In genomic region chr7:139762522-139762921, GRCm38 (mm10) we compare ENCODE assay signal across 27 mouse cellular contexts.
DNase-seq lines count a peak whose midpoint lies in the region; ATAC-seq and TF ChIP-seq lines count a peak whose summit lies in the region.
"Had no signal": no experiment of that assay in that cellular context is flagged by ENCODE, and none has a peak within 500 bp of the region (broad histone marks: within the 10 kb centered on the region; RNA-seq: fewer than 3 reads in every experiment).

No protein-coding gene starts in this region.

- peaks cover 20% of the 10 kb centered on the region for H3K4me1 ChIP-seq in heart, embryonic 12.5 days (replicated peaks)
- peaks cover 15 to 19% of the 10 kb centered on the region in 2 experiments for H3K4me1 ChIP-seq in heart, embryonic 14.5 days (ENCODE audit: control insufficient read depth in 2 of 2, insufficient read depth in 2 of 2, low read length in 2 of 2)
- peaks cover 8% of the 10 kb centered on the region; the same call in 1 of the 2 replicates for H3K4me1 ChIP-seq in heart, postnatal 0 days (ENCODE audit: control insufficient read depth, insufficient read depth)
- H3K4me1 ChIP-seq: embryonic facial prominence, embryonic 10.5 days; embryonic facial prominence, embryonic 13.5 days; forebrain, embryonic 12.5 days; hindbrain, embryonic 10.5 days; intestine, embryonic 15.5 days had no signal

- peak overlapping the region; percentile 55 for H3K27ac ChIP-seq in heart, embryonic 12.5 days (ENCODE audit: poor library complexity, severe bottlenecking)
- H3K27ac ChIP-seq in heart, embryonic 14.5 days (replicated peaks in 1 of 2; ENCODE audit: control insufficient read depth in 1 of 2, insufficient read depth in 1 of 2, low read depth in 2 of 2, low read length in 2 of 2), result peak overlapping the region; percentile 9 to 72
- peak overlapping the region; percentile 30; the same call in 1 of the 2 replicates for H3K27ac ChIP-seq in heart, postnatal 0 days (ENCODE audit: low read depth)
- H3K27ac ChIP-seq: embryonic facial prominence, embryonic 10.5 days; embryonic facial prominence, embryonic 13.5 days; forebrain, embryonic 12.5 days; forebrain, embryonic 15.5 days; hindbrain, embryonic 10.5 days; hindbrain, embryonic 13.5 days; intestine, embryonic 15.5 days had no signal

- H3K4me3 ChIP-seq in heart, embryonic 12.5 days, result no peak overlapping the region
- no peak overlapping the region for H3K4me3 ChIP-seq in heart, embryonic 14.5 days (ENCODE audit: control insufficient read depth in 1 of 2, insufficient read depth in 1 of 2, low read depth in 1 of 2, low read length in 2 of 2)
- no peak overlapping the region for H3K4me3 ChIP-seq in heart, postnatal 0 days (ENCODE audit: low read depth, low read length)
- H3K4me3 ChIP-seq: embryonic facial prominence, embryonic 10.5 days; embryonic facial prominence, embryonic 13.5 days; erythroblast, embryonic 14.5 days; forebrain, embryonic 12.5 days; forebrain, embryonic 15.5 days; hindbrain, embryonic 10.5 days; hindbrain, embryonic 13.5 days; intestine, embryonic 15.5 days had no signal

- H3K36me3 ChIP-seq in heart, embryonic 12.5 days, result no peaks in the 10 kb centered on the region
- no peaks in the 10 kb centered on the region for H3K36me3 ChIP-seq in heart, embryonic 14.5 days (ENCODE audit: control insufficient read depth, insufficient read depth, low read length)
- no peaks in the 10 kb centered on the region for H3K36me3 ChIP-seq in heart, postnatal 0 days (replicated peaks; ENCODE audit: control insufficient read depth, insufficient read depth, low read length)
- H3K36me3 ChIP-seq: embryonic facial prominence, embryonic 10.5 days; embryonic facial prominence, embryonic 13.5 days; forebrain, embryonic 12.5 days; forebrain, embryonic 15.5 days; hindbrain, embryonic 10.5 days; hindbrain, embryonic 13.5 days; intestine, embryonic 15.5 days had no signal

- no peak overlapping the region for H3K9ac ChIP-seq in heart, embryonic 12.5 days
- no peak overlapping the region for H3K9ac ChIP-seq in heart, embryonic 14.5 days (ENCODE audit: low read length)
- H3K9ac ChIP-seq in heart, postnatal 0 days (replicated peaks; ENCODE audit: low read depth, low read length), result no peak overlapping the region
- H3K9ac ChIP-seq: embryonic facial prominence, embryonic 13.5 days; forebrain, embryonic 12.5 days; forebrain, embryonic 15.5 days; hindbrain, embryonic 13.5 days; intestine, embryonic 15.5 days had no signal

- TF ChIP-seq CTCF in heart, postnatal 0 days (IDR thresholded peaks at IDR 0.05; ENCODE audit: low read depth), result no peak

- 0 out of 2 replicates have a peak overlapping the region, but pooled peaks have one; percentile 4 for H3K4me2 ChIP-seq in heart, embryonic 12.5 days
- 0 out of 2 replicates have a peak overlapping the region, but pooled peaks have one; percentile 11 for H3K4me2 ChIP-seq in heart, embryonic 14.5 days (ENCODE audit: low read length)
- no peak overlapping the region for H3K4me2 ChIP-seq in heart, postnatal 0 days (ENCODE audit: low read depth, low read length)
- H3K4me2 ChIP-seq: embryonic facial prominence, embryonic 13.5 days; forebrain, embryonic 12.5 days; forebrain, embryonic 15.5 days; hindbrain, embryonic 13.5 days; intestine, embryonic 15.5 days had no signal

- DNase-seq in heart, adult 11 months, result peak; percentile 88
- DNase-seq in heart, postnatal 4 days, result no peak
- no peak for DNase-seq in heart, postnatal 25 days (ENCODE audit: low spot score)
- DNase-seq in heart, postnatal 0 days (ENCODE audit: low spot score), result peak; percentile 19
- DNase-seq in cerebellum, adult 18-20 months, result no peak
- DNase-seq: adrenal gland, adult 2 months; adrenal gland, postnatal 14 days; cerebellum, adult 11 months; cerebellum, adult 8-10 months; cerebellum, postnatal 10 days; cerebellum, postnatal 36 days; embryo, embryonic 11 days; gastrocnemius, postnatal 25 days; kidney, adult 11 months; kidney, adult 8-10 months had no signal

- intact Hi-C loops in heart, postnatal 25 days (cut with DNase I), result no loop called here

- TF ChIP-seq EP300 in heart, postnatal 0 days (IDR thresholded peaks at IDR 0.05; ENCODE audit: low read depth), result no peak

- no peaks in the 10 kb centered on the region for H3K9me3 ChIP-seq in heart, embryonic 12.5 days (replicated peaks)
- H3K9me3 ChIP-seq in heart, embryonic 14.5 days (ENCODE audit: control insufficient read depth, low read length), result no peaks in the 10 kb centered on the region
- no peaks in the 10 kb centered on the region for H3K9me3 ChIP-seq in heart, postnatal 0 days (replicated peaks; ENCODE audit: control insufficient read depth, low read length)
- H3K9me3 ChIP-seq: embryonic facial prominence, embryonic 10.5 days; embryonic facial prominence, embryonic 13.5 days; forebrain, embryonic 12.5 days; forebrain, embryonic 15.5 days; hindbrain, embryonic 10.5 days; hindbrain, embryonic 13.5 days; intestine, embryonic 15.5 days had no signal

- 44% methylated on average over 1 of the region's 1 CpGs for WGBS in heart, embryonic 12.5 days
- WGBS in heart, embryonic 14.5 days, result 32% methylated on average over 1 of the region's 1 CpGs
- WGBS in heart, postnatal 0 days, result 33% methylated on average over 1 of the region's 1 CpGs

- 0 out of 2 replicates have a peak, but pooled peaks have one; percentile 53 for ATAC-seq in heart, embryonic 12.5 days (ENCODE audit: insufficient number of reproducible peaks, low FRiP score)
- ATAC-seq in heart, embryonic 14.5 days (ENCODE audit: insufficient number of reproducible peaks, insufficient read depth, low FRiP score, low read depth), result no peak
- ATAC-seq in heart, postnatal 0 days (ENCODE audit: insufficient read depth, low read depth), result peak; percentile 47
- no peak for ATAC-seq in megakaryocyte-erythroid progenitor cell, adult 5-6 weeks (replicated peaks; ENCODE audit: low FRiP score, low TSS enrichment, poor library complexity, severe bottlenecking)
- ATAC-seq: forebrain, embryonic 15.5 days; hindbrain, embryonic 16.5 days; intestine, embryonic 15.5 days had no signal

- no peaks in the 10 kb centered on the region for H3K27me3 ChIP-seq in heart, embryonic 12.5 days (replicated peaks)
- H3K27me3 ChIP-seq in heart, embryonic 14.5 days (ENCODE audit: control insufficient read depth, insufficient read depth, low read length), result no peaks in the 10 kb centered on the region
- no peaks in the 10 kb centered on the region for H3K27me3 ChIP-seq in heart, postnatal 0 days (ENCODE audit: control insufficient read depth, insufficient read depth, low read length)
- H3K27me3 ChIP-seq: embryonic facial prominence, embryonic 13.5 days; forebrain, embryonic 12.5 days; forebrain, embryonic 15.5 days; hindbrain, embryonic 13.5 days; intestine, embryonic 15.5 days had no signal

Comparison
In these comparisons a context has a peak if more than half of its experiments do, and no peak if none do; other contexts are left out.
1. DNase-seq: peak in heart, adult 11 months (single experiment) and heart, postnatal 0 days (single experiment); none in heart, postnatal 4 days (single experiment), heart, postnatal 25 days (single experiment) and cerebellum, adult 18-20 months (0 of 2).
2. ATAC-seq: peak in heart, embryonic 12.5 days (single experiment) and heart, postnatal 0 days (single experiment); none in heart, embryonic 14.5 days (single experiment) and megakaryocyte-erythroid progenitor cell, adult 5-6 weeks (single experiment).
3. Peak in every context shown above with its lines, with median percentiles within 50 percentile points of each other: H3K27ac ChIP-seq.